16 mouse cellular contexts compared by ENCODE assay signal in the genomic region with DNA sequence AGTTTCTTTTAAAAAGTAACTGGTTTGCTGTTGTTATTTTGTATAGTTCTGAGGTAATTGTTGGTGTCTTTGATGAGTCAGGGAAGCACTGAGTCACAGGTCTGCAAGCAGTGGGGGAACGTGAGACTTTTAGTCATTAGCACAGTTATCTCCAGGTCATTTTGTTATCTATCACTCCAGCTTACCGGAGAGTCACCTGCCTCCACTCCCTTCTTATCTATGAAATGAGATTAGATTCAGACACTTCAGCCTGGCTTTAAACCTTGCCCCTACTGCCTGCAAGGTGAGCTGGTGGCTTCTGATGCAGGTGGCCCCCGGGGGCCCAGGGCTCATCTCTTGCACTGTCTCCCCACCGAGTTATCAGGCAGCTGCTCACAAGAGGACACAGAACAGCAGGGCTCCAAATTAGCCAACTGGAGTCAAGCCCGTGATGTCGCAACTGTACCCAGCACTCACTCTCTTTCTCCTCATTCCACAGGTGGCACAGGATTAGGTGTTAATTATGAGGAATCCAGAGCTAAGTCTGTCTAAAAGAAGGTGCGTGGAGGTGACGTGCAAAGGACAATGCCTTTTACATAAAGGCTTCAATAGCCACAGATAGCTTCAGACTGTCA.
A peak's percentile ranks its signal among the peaks of the same experiment; 100 is the strongest.
DNase-seq lines count a peak whose midpoint lies in the region; ATAC-seq and TF ChIP-seq lines count a peak whose summit lies in the region.
"Had no signal": no experiment of that assay in that cellular context is flagged by ENCODE, and none has a peak within 500 bp of the region (broad histone marks: within the 10 kb centered on the region; RNA-seq: fewer than 3 reads in every experiment).

No protein-coding gene starts in this region.

- H3K4me1 ChIP-seq in heart, embryonic 13.5 days = peaks cover 77% of the 10 kb centered on the region
- peaks cover 17% of the 10 kb centered on the region; the same call in 1 of the 2 replicates for H3K4me1 ChIP-seq in intestine, postnatal 0 days (replicated peaks; ENCODE audit: control insufficient read depth, insufficient read depth, low read length)
- peaks cover 47% of the 10 kb centered on the region for H3K4me1 ChIP-seq in small intestine, adult 2 months (ENCODE audit: control insufficient read depth, insufficient read depth, insufficient read length, low read length)

- 0 out of 2 replicates have a peak overlapping the region, but pooled peaks have one; percentile 0 for H3K9ac ChIP-seq in heart, embryonic 13.5 days
- no peak overlapping the region for H3K9ac ChIP-seq in intestine, postnatal 0 days (ENCODE audit: low read depth, low read length)
- H3K9ac ChIP-seq: forebrain, embryonic 15.5 days; limb, embryonic 15.5 days had no signal

- DNase-seq in heart, adult 18-20 months = peak; percentile 58 to 75
- no peak for DNase-seq in heart, adult 8-10 months (ENCODE audit: low spot score)
- no peak for DNase-seq in ovary, postnatal 14 days (ENCODE audit: low spot score)
- no peak for DNase-seq in frontal cortex, postnatal 14 days (ENCODE audit: low spot score in 2 of 2)
- DNase-seq in urinary bladder, postnatal 25 days (ENCODE audit: low spot score) = no peak
- DNase-seq: adrenal gland, postnatal 25 days; cerebellum, adult 11 months; kidney, adult 18-20 months; right cerebral cortex, adult 18-20 months; thymus, postnatal 14 days had no signal

- 23% methylated on average over 8 of the region's 8 CpGs for WGBS in heart, embryonic 13.5 days
- WGBS in intestine, postnatal 0 days = 29% methylated on average over 8 of the region's 8 CpGs
- WGBS in small intestine, adult 2 months = 24% methylated on average over 8 of the region's 8 CpGs

- no peaks in the 10 kb centered on the region for H3K36me3 ChIP-seq in heart, embryonic 13.5 days
- H3K36me3 ChIP-seq in intestine, postnatal 0 days (ENCODE audit: control insufficient read depth, insufficient read depth) = no peaks in the 10 kb centered on the region
- peaks cover 12% of the 10 kb centered on the region for H3K36me3 ChIP-seq in small intestine, adult 2 months (ENCODE audit: control insufficient read depth, insufficient read depth, low read length)
- H3K36me3 ChIP-seq: forebrain, embryonic 15.5 days; limb, embryonic 15.5 days had no signal

- no peak for TF ChIP-seq CTCF in intestine, postnatal 0 days (IDR thresholded peaks at IDR 0.05; ENCODE audit: low read depth)
- peak; percentile 12; the same call in 1 of the 2 replicates for TF ChIP-seq CTCF in small intestine, adult 2 months (IDR thresholded peaks at IDR 0.05; ENCODE audit: extremely low read depth, insufficient read length, insufficient replicate concordance, low read depth, low read length)

- H3K4me3 ChIP-seq in heart, embryonic 13.5 days = no peak overlapping the region
- no peak overlapping the region for H3K4me3 ChIP-seq in intestine, postnatal 0 days (ENCODE audit: low read depth, low read length)
- H3K4me3 ChIP-seq in small intestine, adult 2 months (ENCODE audit: low read depth, low read length) = peak overlapping the region; percentile 34
- H3K4me3 ChIP-seq: forebrain, embryonic 15.5 days; left cerebral cortex, adult 2 months; limb, embryonic 15.5 days had no signal

- no peak for TF ChIP-seq POLR2A in small intestine, adult 2 months (IDR thresholded peaks at IDR 0.05; ENCODE audit: low read depth, low read length)

- no peaks in the 10 kb centered on the region for H3K27me3 ChIP-seq in heart, embryonic 13.5 days (replicated peaks)
- H3K27me3 ChIP-seq in intestine, postnatal 0 days (replicated peaks; ENCODE audit: control insufficient read depth, insufficient read depth, low read length) = no peaks in the 10 kb centered on the region
- no peaks in the 10 kb centered on the region for H3K27me3 ChIP-seq in small intestine, adult 2 months (ENCODE audit: control insufficient read depth, insufficient read depth, low read length)
- H3K27me3 ChIP-seq: forebrain, embryonic 15.5 days; limb, embryonic 15.5 days had no signal

- H3K9me3 ChIP-seq in heart, embryonic 13.5 days = no peaks in the 10 kb centered on the region
- H3K9me3 ChIP-seq in intestine, postnatal 0 days (ENCODE audit: control insufficient read depth) = no peaks in the 10 kb centered on the region
- H3K9me3 ChIP-seq: forebrain, embryonic 15.5 days; limb, embryonic 15.5 days had no signal

- H3K27ac ChIP-seq in heart, embryonic 13.5 days (replicated peaks) = peak overlapping the region; percentile 83
- peak overlapping the region; percentile 46; the same call in 1 of the 2 replicates for H3K27ac ChIP-seq in intestine, postnatal 0 days (ENCODE audit: low read depth, low read length)
- H3K27ac ChIP-seq in small intestine, adult 2 months (ENCODE audit: insufficient read depth, low read depth, low read length) = peak overlapping the region; percentile 91
- H3K27ac ChIP-seq: forebrain, embryonic 15.5 days; left cerebral cortex, adult 2 months; limb, embryonic 15.5 days had no signal

- ATAC-seq in heart, embryonic 13.5 days (ENCODE audit: extremely low read depth, insufficient number of reproducible peaks, low FRiP score, low TSS enrichment) = no peak
- peak; percentile 79 for ATAC-seq in intestine, postnatal 0 days
- ATAC-seq: forebrain, embryonic 15.5 days had no signal

- H3K4me2 ChIP-seq in heart, embryonic 13.5 days = no peak overlapping the region
- no peak overlapping the region; the same call in 1 of the 2 replicates for H3K4me2 ChIP-seq in intestine, postnatal 0 days (replicated peaks; ENCODE audit: low read depth)
- H3K4me2 ChIP-seq: forebrain, embryonic 15.5 days; limb, embryonic 15.5 days had no signal

Comparison
In these comparisons a context has a peak if more than half of its experiments do, and no peak if none do; other contexts are left out.
1. DNase-seq: peak in heart, adult 18-20 months (2 of 2); none in heart, adult 8-10 months (single experiment), ovary, postnatal 14 days (single experiment), frontal cortex, postnatal 14 days (0 of 2) and urinary bladder, postnatal 25 days (single experiment).
2. Peak in every context shown above with its lines, with median percentiles within 50 percentile points of each other: H3K27ac ChIP-seq.